Mouse (Mus musculus) stomach, postnatal 0 days (tissue): Measurements from ENCODE around the gene Epm2aip1.

ENCODE experiments used
- CTCF ChIP-seq: IDR thresholded peaks from 2 replicates; pipeline ENCODE4 v1.5.1; 2016; ENCODE audit warnings: antibody characterized with exemption, low read depth, mild to moderate bottlenecking, moderate library complexity
- EP300 ChIP-seq: optimal IDR thresholded peaks from 2 replicates; pipeline ENCODE3; 2016; ENCODE audit warnings: antibody characterized with exemption

GRCm38 (mm10) chr9:111272356-111272755, 627 bp downstream of the Epm2aip1 start:
- no peak for TF ChIP-seq CTCF
- no peak for TF ChIP-seq EP300
